Mouse (Mus musculus): ENCODE data around the gene Slc2a10.

DNA sequence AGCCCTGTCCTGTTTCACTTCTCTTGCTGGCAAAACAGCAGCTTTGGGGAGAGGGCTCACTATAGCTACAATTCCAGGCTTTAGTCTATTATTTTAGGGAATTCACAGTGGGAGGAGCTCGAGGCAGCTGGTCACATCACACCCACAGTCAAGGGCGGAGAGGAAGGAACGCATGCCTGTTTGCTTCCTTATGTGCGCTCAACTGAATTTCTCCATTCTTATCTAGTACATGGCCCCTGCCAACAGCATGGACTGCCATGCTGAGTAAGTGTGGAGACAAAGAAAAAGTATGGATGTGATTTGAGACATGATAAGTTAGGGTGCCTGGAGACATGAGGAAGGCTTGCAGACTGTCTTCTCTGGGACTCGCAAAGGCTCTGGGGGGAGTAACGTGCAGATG is 19.4 kb upstream of the Slc2a10 start:
- TF ChIP-seq CHD2 (IDR thresholded peaks at IDR 0.05; ENCODE audit: low read depth, low read length), result no peak
- TF ChIP-seq ZC3H11A (IDR thresholded peaks at IDR 0.05; ENCODE audit: borderline replicate concordance, low read depth, low read length), result no peak
- TF ChIP-seq MAFK (IDR thresholded peaks at IDR 0.05; ENCODE audit: insufficient read depth, low read depth, low read length), result no peak
- no peak for TF ChIP-seq ZNF384 (IDR thresholded peaks at IDR 0.05; ENCODE audit: low read depth, low read length)
- TF ChIP-seq HCFC1 (IDR thresholded peaks at IDR 0.05; ENCODE audit: borderline replicate concordance, insufficient read depth, low read length), result no peak

All from ES-E14 (cell line).